ENCODE assay signal across 15 mouse cellular contexts in genomic region chr1:80062121-80062520, GRCm38 (mm10).
"Had no signal": no experiment of that assay in that cellular context is flagged by ENCODE, and none has a peak within 500 bp of the region (broad histone marks: within the 10 kb centered on the region; RNA-seq: fewer than 3 reads in every experiment).

No protein-coding gene starts in this region.

- DNase-seq: kidney, adult 9 months; kidney, postnatal 36 days; layer of hippocampus, adult 9-11 months; liver; liver, embryonic 13.5 days; liver, postnatal 0 days; lung, postnatal 14 days; right cerebral cortex, postnatal 14 days; thymus, postnatal 36 days had no signal

- H3K9me3 ChIP-seq: liver, embryonic 13.5 days; lung, embryonic 15.5 days; midbrain, embryonic 12.5 days; stomach, embryonic 15.5 days had no signal

- H3K9ac ChIP-seq: liver, embryonic 13.5 days; liver, postnatal 0 days; lung, embryonic 15.5 days; midbrain, embryonic 12.5 days; stomach, embryonic 15.5 days had no signal

- H3K36me3 ChIP-seq: liver, embryonic 13.5 days; lung, embryonic 15.5 days; midbrain, embryonic 12.5 days; stomach, embryonic 15.5 days had no signal

- H3K27ac ChIP-seq: kidney, postnatal 0 days; liver, embryonic 13.5 days; lung, embryonic 15.5 days; macrophage; midbrain, embryonic 12.5 days; stomach, embryonic 15.5 days had no signal

- H3K27me3 ChIP-seq: liver, embryonic 13.5 days; lung, embryonic 15.5 days; megakaryocyte, embryonic 14.5 days; midbrain, embryonic 12.5 days; stomach, embryonic 15.5 days had no signal

- ATAC-seq: liver, postnatal 0 days had no signal

- H3K4me2 ChIP-seq: liver, embryonic 13.5 days; lung, embryonic 15.5 days; midbrain, embryonic 12.5 days; stomach, embryonic 15.5 days had no signal

- H3K4me3 ChIP-seq: liver, embryonic 13.5 days; lung, embryonic 15.5 days; megakaryocyte, embryonic 14.5 days; midbrain, embryonic 12.5 days; stomach, embryonic 15.5 days had no signal

- H3K4me1 ChIP-seq: liver, embryonic 13.5 days; lung, embryonic 15.5 days; midbrain, embryonic 12.5 days; stomach, embryonic 15.5 days had no signal
